ENCODE assay signal across 8 mouse cellular contexts in genomic region chr4:121014594-121015267, GRCm38 (mm10). TPM values are rescaled to one million over a fixed set of nuclear protein-coding genes. Genes with fewer than 3 reads are reported as not detected.
DNase-seq lines count a peak whose midpoint lies in the region; ATAC-seq and TF ChIP-seq lines count a peak whose summit lies in the region.

No protein-coding gene starts in this region.

- no peak for TF ChIP-seq CTCF in kidney, adult 2 months (conservative IDR thresholded peaks at IDR 0.05; ENCODE audit: insufficient read depth, insufficient read length, low read depth, low read length)

- no peaks in the 10 kb centered on the region for H3K36me3 ChIP-seq in limb, embryonic 12.5 days
- H3K36me3 ChIP-seq in limb, embryonic 10.5 days = no peaks in the 10 kb centered on the region
- H3K36me3 ChIP-seq in embryonic facial prominence, embryonic 10.5 days (replicated peaks) = no peaks in the 10 kb centered on the region
- no peaks in the 10 kb centered on the region for H3K36me3 ChIP-seq in kidney, adult 2 months (ENCODE audit: control insufficient read depth, insufficient read depth, low read length)

- WGBS in limb, embryonic 12.5 days = 82% methylated on average over 10 of the region's 10 CpGs
- 88% methylated on average over 10 of the region's 10 CpGs for WGBS in limb, embryonic 10.5 days
- 83% methylated on average over 10 of the region's 10 CpGs for WGBS in embryonic facial prominence, embryonic 10.5 days
- WGBS in kidney, adult 2 months = 49% methylated on average over 10 of the region's 10 CpGs

- H3K27ac ChIP-seq in limb, embryonic 12.5 days = no peak overlapping the region
- H3K27ac ChIP-seq in limb, embryonic 10.5 days = no peak overlapping the region
- H3K27ac ChIP-seq in embryonic facial prominence, embryonic 10.5 days (replicated peaks) = no peak overlapping the region
- H3K27ac ChIP-seq in kidney, adult 2 months (ENCODE audit: insufficient read depth, low read depth, low read length) = no peak overlapping the region

- H3K9ac ChIP-seq in limb, embryonic 12.5 days (replicated peaks) = no peak overlapping the region

- peaks cover 28% of the 10 kb centered on the region for H3K4me1 ChIP-seq in limb, embryonic 12.5 days (replicated peaks)
- H3K4me1 ChIP-seq in limb, embryonic 10.5 days = peaks cover 25% of the 10 kb centered on the region
- peaks cover 29% of the 10 kb centered on the region for H3K4me1 ChIP-seq in embryonic facial prominence, embryonic 10.5 days
- H3K4me1 ChIP-seq in kidney, adult 2 months (ENCODE audit: control insufficient read depth, insufficient read depth, low read length) = peaks cover 6% of the 10 kb centered on the region; the same call in 1 of the 2 replicates

- no peaks in the 10 kb centered on the region for H3K27me3 ChIP-seq in limb, embryonic 12.5 days
- H3K27me3 ChIP-seq in limb, embryonic 10.5 days (ENCODE audit: low read depth, poor library complexity, severe bottlenecking) = no peaks in the 10 kb centered on the region
- no peaks in the 10 kb centered on the region for H3K27me3 ChIP-seq in embryonic facial prominence, embryonic 10.5 days (replicated peaks; ENCODE audit: low read depth, poor library complexity, severe bottlenecking)
- no peaks in the 10 kb centered on the region for H3K27me3 ChIP-seq in kidney, adult 2 months (replicated peaks; ENCODE audit: control insufficient read depth, insufficient read depth, low read length)

- no peak for ATAC-seq in limb, embryonic 12.5 days (ENCODE audit: insufficient number of reproducible peaks, insufficient read depth, low FRiP score, low TSS enrichment, low read depth)
- ATAC-seq in neutrophil, adult 5-6 weeks (ENCODE audit: extremely low read depth, insufficient number of reproducible peaks, low FRiP score, poor library complexity, severe bottlenecking) = peak; percentile 71
- no peak for ATAC-seq in CD4-positive, CD25-positive, alpha-beta regulatory T cell, adult 4 months

- H3K4me3 ChIP-seq in limb, embryonic 12.5 days (replicated peaks) = no peak overlapping the region
- H3K4me3 ChIP-seq in limb, embryonic 10.5 days = no peak overlapping the region
- H3K4me3 ChIP-seq in embryonic facial prominence, embryonic 10.5 days = 0 out of 2 replicates have a peak overlapping the region, but pooled peaks have one; percentile 3
- no peak overlapping the region for H3K4me3 ChIP-seq in kidney, adult 2 months (ENCODE audit: insufficient read depth, low read depth, low read length)

- H3K4me2 ChIP-seq in limb, embryonic 12.5 days = peak overlapping the region; percentile 97; the same call in 1 of the 2 replicates

- no peak for DNase-seq in limb, embryonic 10.5 days (ENCODE audit: low spot score)
- no peak for DNase-seq in embryonic facial prominence, embryonic 10.5 days (ENCODE audit: low spot score)
- peak; percentile 63 for DNase-seq in liver
- DNase-seq in kidney, adult 2 months = no peak
- no peak for DNase-seq in ovary, postnatal 14 days (ENCODE audit: low spot score)

- no peak for TF ChIP-seq POLR2A in kidney, adult 2 months (IDR thresholded peaks at IDR 0.05; ENCODE audit: low read depth, low read length)

- H3K9me3 ChIP-seq in limb, embryonic 12.5 days = no peaks in the 10 kb centered on the region
- H3K9me3 ChIP-seq in limb, embryonic 10.5 days (replicated peaks) = no peaks in the 10 kb centered on the region
- no peaks in the 10 kb centered on the region for H3K9me3 ChIP-seq in embryonic facial prominence, embryonic 10.5 days

RNA-seq across cellular contexts. Expression of gene Smap2, which starts 2.3 kb away (rescaled TPM):
- 16.9 and 20.3 TPM in 2 replicates for polyA plus RNA-seq in limb, embryonic 12.5 days (2016; fragmentation: Nextera tagmentation; extraction: Ambion mirVana)
- 14.2 and 14.3 TPM in 2 replicates for polyA plus RNA-seq in limb, embryonic 10.5 days (2016; fragmentation: Nextera tagmentation; extraction: Ambion mirVana)
- polyA plus RNA-seq in embryonic facial prominence, embryonic 10.5 days (2016; fragmentation: Nextera tagmentation; extraction: Ambion mirVana) = 14.0 and 14.3 TPM in 2 replicates
- total RNA-seq in neutrophil, adult 5-6 weeks (2017) = 209 and 239 TPM in 2 replicates
- polyA plus RNA-seq in kidney, adult 2 months (2012; rRNA removed) = 20.5 and 27.3 TPM in 2 replicates
- polyA plus RNA-seq in CD4-positive, CD25-positive, alpha-beta regulatory T cell, adult 4 months (2017; shearing (Covaris generic)) = 10 to 100 TPM; 34.0 to 37.4 TPM

RNA-seq across cellular contexts. Expression of gene Col9a2, which starts 24.5 kb away (rescaled TPM):
- polyA plus RNA-seq in limb, embryonic 12.5 days (2016; fragmentation: Nextera tagmentation; extraction: Ambion mirVana) = 78.8 and 84.2 TPM in 2 replicates
- polyA plus RNA-seq in limb, embryonic 10.5 days (2016; fragmentation: Nextera tagmentation; extraction: Ambion mirVana) = 1.1 and 9.1 TPM in 2 replicates
- 5.1 and 6.0 TPM in 2 replicates for polyA plus RNA-seq in embryonic facial prominence, embryonic 10.5 days (2016; fragmentation: Nextera tagmentation; extraction: Ambion mirVana)
- total RNA-seq in neutrophil, adult 5-6 weeks (2017) = 0.61 TPM in 1 of 2 replicates, not detected in the other
- not detected in 2 replicates for polyA plus RNA-seq in kidney, adult 2 months (2012; rRNA removed)
- not detected for polyA plus RNA-seq in CD4-positive, CD25-positive, alpha-beta regulatory T cell, adult 4 months (2017; shearing (Covaris generic))
